Mouse (Mus musculus): ENCODE measurements around the gene Arhgap28. TPM values are rescaled to one million over a fixed set of nuclear protein-coding genes. Genes with fewer than 3 reads are reported as not detected.

Arhgap28 gene
- polyA plus RNA-seq, 1 experiment, result 0.83 TPM

DNA sequence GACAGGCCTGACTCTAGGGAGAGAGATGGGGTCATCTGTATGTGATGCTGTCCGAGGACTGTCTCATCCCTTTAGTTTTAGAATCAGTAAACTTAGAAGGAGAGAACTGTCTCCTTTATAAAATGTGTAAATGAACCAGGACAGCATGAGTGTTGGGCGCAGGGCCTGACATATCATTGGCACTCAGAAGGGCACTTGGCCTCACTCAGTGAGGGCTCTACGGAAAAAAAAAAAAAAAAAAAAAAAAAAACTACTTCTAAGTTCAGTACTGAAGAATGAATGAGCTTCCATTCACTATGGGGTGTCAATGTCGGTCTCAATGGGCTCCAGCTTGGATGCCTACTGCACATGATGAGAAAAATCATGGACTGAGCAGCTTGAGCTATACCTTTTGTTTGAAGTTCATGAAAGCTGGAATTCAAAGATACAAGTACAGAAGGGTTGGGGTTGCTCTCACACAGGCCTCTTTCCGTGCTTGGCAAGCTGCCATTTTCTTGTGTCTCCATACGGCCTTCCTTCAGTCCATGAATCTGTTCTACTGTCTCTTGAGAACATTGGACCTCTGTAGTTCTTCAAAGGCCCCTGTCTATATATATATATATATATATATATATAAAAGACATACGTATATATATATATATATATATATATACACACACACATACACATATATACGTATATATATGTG is 36.9 kb downstream of the Arhgap28 start:
- Histone ChIP-seq H3K27ac (replicated peaks; ENCODE audit: low read depth, low read length) (no peak overlapping the region), H3K4me3 (ENCODE audit: insufficient read depth, low read depth, low read length) (no peak overlapping the region), H3K4me1 (ENCODE audit: control insufficient read depth, insufficient read depth, insufficient read length, low read length) (no peaks in the 10 kb centered on the region)

GRCm38 (mm10) chr17:67962858-67963257 is 41.1 kb downstream of the Arhgap28 start:
- H3K4me3 ChIP-seq (ENCODE audit: insufficient read depth, low read depth, low read length), result no peak overlapping the region

DNA sequence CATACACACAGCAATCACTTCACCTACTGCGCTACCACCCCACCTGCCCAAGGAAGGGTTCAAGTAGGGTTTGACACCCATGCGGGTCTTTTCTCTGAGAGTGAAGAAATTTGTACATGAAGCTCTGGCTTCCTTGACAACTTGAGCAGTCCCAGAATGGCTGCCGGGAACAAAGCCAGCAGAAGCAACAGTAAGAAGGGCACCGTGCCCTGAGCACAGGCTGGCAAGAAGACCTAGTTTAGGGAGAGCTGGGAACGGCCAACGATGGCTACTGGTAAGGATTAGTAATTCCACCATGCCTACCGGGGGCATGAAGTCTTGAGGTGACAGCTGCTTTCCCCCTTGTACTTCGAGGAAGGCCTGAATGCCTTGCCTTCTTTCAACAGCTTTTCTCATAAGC is 41.9 kb downstream of the Arhgap28 start:
- H3K4me3 ChIP-seq (ENCODE audit: insufficient read depth, low read depth, low read length), result no peak overlapping the region
- no peak overlapping the region for H3K27ac ChIP-seq (replicated peaks; ENCODE audit: low read depth, low read length)
- H3K4me1 ChIP-seq (ENCODE audit: control insufficient read depth, insufficient read depth, insufficient read length, low read length), result no peaks in the 10 kb centered on the region

More at GRCm38 (mm10) chr17:67962858-67963257, 41.1 kb downstream of the Arhgap28 start:
- no peaks in the 10 kb centered on the region for H3K4me1 ChIP-seq (ENCODE audit: control insufficient read depth, insufficient read depth, insufficient read length, low read length)
- H3K27ac ChIP-seq (replicated peaks; ENCODE audit: low read depth, low read length), result no peak overlapping the region

DNA sequence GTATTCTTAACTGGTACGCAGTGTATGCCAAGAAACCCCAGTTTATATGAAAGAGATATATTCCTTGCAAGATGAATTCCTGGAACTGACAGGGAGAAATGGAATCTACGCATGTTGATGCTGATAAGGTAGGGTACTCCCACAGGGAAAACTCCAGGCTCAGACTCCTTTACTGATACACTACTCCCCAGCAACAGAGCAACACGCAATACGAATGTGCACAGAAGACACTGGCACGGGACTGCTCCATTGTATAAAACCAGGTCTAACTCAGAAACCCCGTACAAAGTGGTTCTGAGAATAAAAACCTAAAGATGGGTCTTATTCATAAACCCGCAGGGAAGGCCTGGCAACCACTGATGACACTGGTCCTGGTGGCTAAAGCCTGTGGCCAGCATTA is 45.0 kb downstream of the Arhgap28 start:
- H3K4me3 ChIP-seq (ENCODE audit: insufficient read depth, low read depth, low read length), result no peak overlapping the region
- peaks cover 7% of the 10 kb centered on the region; the same call in 1 of the 2 replicates for H3K4me1 ChIP-seq (ENCODE audit: control insufficient read depth, insufficient read depth, insufficient read length, low read length)
- no peak overlapping the region for H3K27ac ChIP-seq (replicated peaks; ENCODE audit: low read depth, low read length)

- Histone ChIP-seq H3K4me1 (ENCODE audit: control insufficient read depth, insufficient read depth, insufficient read length, low read length) (peaks cover 9% of the 10 kb centered on the region; the same call in 1 of the 2 replicates), H3K4me3 (ENCODE audit: insufficient read depth, low read depth, low read length) (no peak overlapping the region), H3K27ac (replicated peaks; ENCODE audit: low read depth, low read length) (no peak overlapping the region)
These were observed 46.3 kb downstream of the Arhgap28 start for GRCm38 (mm10) chr17:67957603-67958002.

DNA sequence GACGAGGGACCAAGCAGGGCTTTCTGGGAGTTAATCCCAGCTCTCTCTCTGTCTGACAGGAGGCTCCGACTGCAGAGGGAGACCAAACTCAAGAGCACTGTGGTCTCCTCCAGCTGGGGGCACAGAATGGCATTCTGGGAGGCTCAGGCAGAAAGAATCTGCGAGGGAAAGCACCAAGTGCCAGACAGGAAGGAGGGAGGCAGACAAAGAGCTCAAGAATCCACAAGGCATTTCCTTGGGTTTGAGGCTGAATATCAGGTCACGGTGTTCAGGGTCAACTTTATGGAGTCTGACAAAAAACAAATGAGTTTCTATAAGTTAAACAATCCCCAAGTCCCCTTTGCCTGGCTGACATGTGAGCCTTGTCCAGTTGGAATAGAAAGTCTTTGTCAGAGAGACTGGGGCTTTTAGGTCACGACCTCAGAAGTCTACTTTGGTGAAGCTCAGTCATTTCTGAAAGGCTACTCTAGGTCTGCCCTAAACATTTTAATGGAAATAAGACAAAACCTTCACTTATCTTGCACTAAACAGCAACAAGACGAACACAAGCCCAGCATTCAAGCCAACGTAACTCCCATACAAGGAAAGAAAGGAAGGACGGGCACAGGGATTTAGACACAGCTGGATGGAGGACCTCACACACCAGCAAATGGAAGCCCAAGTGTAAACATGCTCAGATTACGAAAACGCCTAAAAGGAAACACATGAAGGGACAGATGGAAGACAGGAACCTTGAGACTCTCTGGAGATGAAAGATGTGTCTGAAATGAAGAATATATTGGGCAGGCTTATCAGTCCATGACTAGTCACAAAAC is 47.8 kb downstream of the Arhgap28 start:
- Histone ChIP-seq H3K4me1 (ENCODE audit: control insufficient read depth, insufficient read depth, insufficient read length, low read length) (peaks cover 10% of the 10 kb centered on the region; the same call in 1 of the 2 replicates), H3K27ac (replicated peaks; ENCODE audit: low read depth, low read length) (no peak overlapping the region), H3K4me3 (ENCODE audit: insufficient read depth, low read depth, low read length) (no peak overlapping the region)

GRCm38 (mm10) chr17:67954961-67955360 is 49.0 kb downstream of the Arhgap28 start:
- no peak overlapping the region for H3K4me3 ChIP-seq (ENCODE audit: insufficient read depth, low read depth, low read length)
- no peak overlapping the region for H3K27ac ChIP-seq (replicated peaks; ENCODE audit: low read depth, low read length)
- peaks cover 10% of the 10 kb centered on the region; the same call in 1 of the 2 replicates for H3K4me1 ChIP-seq (ENCODE audit: control insufficient read depth, insufficient read depth, insufficient read length, low read length)

- peak overlapping the region; percentile 66 for H3K27ac ChIP-seq (replicated peaks; ENCODE audit: low read depth, low read length)
- peak overlapping the region; percentile 39 for H3K4me3 ChIP-seq (ENCODE audit: insufficient read depth, low read depth, low read length)
- peaks cover 9% of the 10 kb centered on the region; the same call in 1 of the 2 replicates for H3K4me1 ChIP-seq (ENCODE audit: control insufficient read depth, insufficient read depth, insufficient read length, low read length)
These were observed 53.3 kb downstream of the Arhgap28 start for GRCm38 (mm10) chr17:67950523-67951213.

DNA sequence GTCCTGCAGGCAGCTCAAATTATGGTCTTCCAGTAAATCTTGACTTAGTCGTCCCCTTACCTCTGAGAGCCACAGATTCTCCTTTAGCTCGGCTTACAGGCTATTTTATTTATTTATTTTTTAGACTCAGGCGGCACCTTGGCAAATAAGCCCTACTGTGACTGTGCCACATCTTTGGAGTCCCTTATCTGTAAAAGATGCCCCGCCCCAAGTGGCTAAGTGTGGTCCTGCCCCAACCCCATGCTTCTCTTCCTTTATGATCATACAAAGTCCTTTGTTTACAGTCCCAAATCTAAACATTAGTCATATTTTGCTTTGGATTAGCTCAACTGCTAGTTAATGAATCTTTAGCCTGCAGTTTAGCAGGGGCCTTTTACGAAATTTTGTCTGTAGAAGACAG is 55.3 kb downstream of the Arhgap28 start:
- no peak overlapping the region for H3K4me3 ChIP-seq (ENCODE audit: insufficient read depth, low read depth, low read length)
- peaks cover 9% of the 10 kb centered on the region; the same call in 1 of the 2 replicates for H3K4me1 ChIP-seq (ENCODE audit: control insufficient read depth, insufficient read depth, insufficient read length, low read length)
- no peak overlapping the region for H3K27ac ChIP-seq (replicated peaks; ENCODE audit: low read depth, low read length)

DNA sequence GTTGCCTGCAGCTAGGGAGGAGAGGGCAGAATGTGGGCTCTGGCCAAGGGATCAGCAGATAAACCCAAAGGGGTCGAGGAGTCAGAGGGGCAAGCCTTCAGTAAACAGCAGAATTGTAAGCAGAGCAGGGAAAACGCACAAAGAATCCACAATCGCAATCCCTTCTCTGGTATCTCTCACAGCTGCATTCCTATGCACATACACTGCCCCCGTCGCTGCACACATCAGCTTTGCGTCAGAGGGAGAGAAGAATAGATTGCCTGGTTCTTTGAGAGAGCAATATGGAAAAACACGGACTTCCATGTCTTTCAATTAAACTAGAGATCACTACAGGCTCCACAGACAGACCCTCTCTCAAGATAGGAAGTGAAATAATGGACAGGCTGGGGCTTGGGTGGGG is 58.5 kb downstream of the Arhgap28 start:
- H3K4me3 ChIP-seq (ENCODE audit: insufficient read depth, low read depth, low read length), result no peak overlapping the region
- peaks cover 5% of the 10 kb centered on the region; the same call in 1 of the 2 replicates for H3K4me1 ChIP-seq (ENCODE audit: control insufficient read depth, insufficient read depth, insufficient read length, low read length)
- H3K27ac ChIP-seq (replicated peaks; ENCODE audit: low read depth, low read length), result no peak overlapping the region

DNA sequence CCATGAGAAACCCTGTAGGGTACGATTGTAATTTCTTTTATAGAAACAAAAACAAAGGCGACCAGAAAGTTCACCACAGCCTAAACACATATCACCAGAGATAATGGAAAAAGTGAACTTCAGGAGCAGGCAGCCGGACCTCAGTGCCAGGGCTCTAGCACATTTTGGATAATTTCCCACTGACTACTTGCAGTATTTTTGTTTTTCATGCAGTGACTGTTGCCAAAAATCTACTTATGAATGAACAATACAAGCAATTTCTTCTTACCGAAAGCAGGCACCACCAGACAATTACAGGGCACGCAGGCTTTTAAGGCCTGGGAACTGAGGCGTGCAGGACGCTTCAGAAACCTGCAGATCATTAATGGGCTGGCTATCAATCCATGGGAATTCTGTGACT is 59.7 kb downstream of the Arhgap28 start:
- Histone ChIP-seq H3K4me3 (ENCODE audit: insufficient read depth, low read depth, low read length) (no peak overlapping the region), H3K27ac (replicated peaks; ENCODE audit: low read depth, low read length) (no peak overlapping the region), H3K4me1 (ENCODE audit: control insufficient read depth, insufficient read depth, insufficient read length, low read length) (peaks cover 4% of the 10 kb centered on the region; the same call in 1 of the 2 replicates)

GRCm38 (mm10) chr17:67941026-67941425 is 62.9 kb downstream of the Arhgap28 start:
- Histone ChIP-seq H3K4me1 (ENCODE audit: control insufficient read depth, insufficient read depth, insufficient read length, low read length) (peaks cover 3% of the 10 kb centered on the region; the same call in 1 of the 2 replicates), H3K27ac (replicated peaks; ENCODE audit: low read depth, low read length) (no peak overlapping the region), H3K4me3 (ENCODE audit: insufficient read depth, low read depth, low read length) (no peak overlapping the region)

DNA sequence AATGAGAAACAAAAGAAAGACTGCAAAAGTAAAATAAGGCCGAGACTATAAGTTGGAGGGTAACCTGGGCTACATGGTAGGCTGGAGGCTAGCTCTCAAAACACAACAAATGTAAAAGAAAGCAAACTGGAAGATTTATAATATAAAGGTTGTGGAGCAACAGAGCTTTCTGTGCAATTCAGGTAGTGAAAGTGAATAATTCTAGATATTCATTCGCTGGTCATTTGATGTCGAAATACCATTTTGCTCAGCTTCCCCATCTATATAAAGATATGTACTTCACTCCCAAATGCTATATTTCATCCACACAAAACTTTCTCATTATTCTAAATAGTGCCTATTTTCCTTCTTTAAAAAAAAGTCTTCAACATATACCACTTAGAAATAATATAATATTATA is 66.9 kb downstream of the Arhgap28 start:
- H3K27ac ChIP-seq (replicated peaks; ENCODE audit: low read depth, low read length), result no peak overlapping the region
- H3K4me3 ChIP-seq (ENCODE audit: insufficient read depth, low read depth, low read length), result no peak overlapping the region
- H3K4me1 ChIP-seq (ENCODE audit: control insufficient read depth, insufficient read depth, insufficient read length, low read length), result peaks cover 3% of the 10 kb centered on the region; the same call in 1 of the 2 replicates

DNA sequence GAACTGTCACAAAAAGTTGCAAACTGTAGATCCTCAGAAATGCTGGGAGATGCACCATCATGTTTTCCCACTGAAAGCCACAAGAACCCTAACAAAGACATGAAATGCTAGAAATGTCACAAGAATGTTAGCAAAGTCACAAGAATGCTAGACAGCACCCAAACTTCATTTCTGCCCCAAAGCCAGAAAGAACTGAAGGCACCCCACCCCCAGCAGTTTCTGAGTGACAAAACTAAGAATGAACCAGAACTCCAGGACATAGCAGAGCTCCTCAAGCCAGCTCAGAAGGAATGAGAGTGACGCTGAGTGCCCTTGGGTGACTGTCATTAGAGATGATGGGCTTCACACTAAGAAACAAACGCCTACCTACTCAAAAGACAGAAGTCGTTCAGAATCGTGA is 68.4 kb downstream of the Arhgap28 start:
- Histone ChIP-seq H3K4me1 (ENCODE audit: control insufficient read depth, insufficient read depth, insufficient read length, low read length) (peaks cover 13% of the 10 kb centered on the region), H3K27ac (replicated peaks; ENCODE audit: low read depth, low read length) (no peak overlapping the region), H3K4me3 (ENCODE audit: insufficient read depth, low read depth, low read length) (no peak overlapping the region)

- Histone ChIP-seq H3K27ac (replicated peaks; ENCODE audit: low read depth, low read length) (no peak overlapping the region), H3K4me3 (ENCODE audit: insufficient read depth, low read depth, low read length) (no peak overlapping the region), H3K4me1 (ENCODE audit: control insufficient read depth, insufficient read depth, insufficient read length, low read length) (peaks cover 13% of the 10 kb centered on the region)
These were observed 72.5 kb downstream of the Arhgap28 start for GRCm38 (mm10) chr17:67931396-67931795.

Measured in brown adipose tissue, adult 24 weeks (tissue).